Mouse (Mus musculus) spleen, adult 2 months (tissue): Measurements from ENCODE around the gene Olfr957.

ENCODE experiments used
- CTCF ChIP-seq: fragments of 200-500 bp; IDR thresholded peaks from 2 replicates; pipeline ENCODE4 v1.5.1; 2011; ENCODE audit warnings: mild to moderate bottlenecking, inconsistent platforms; ENCODE audit not compliant: insufficient read depth, insufficient read length, insufficient replicate concordance; ENCODE audit errors: extremely low read depth
- POLR2A ChIP-seq: fragments of 200-500 bp; IDR thresholded peaks from 2 replicates; pipeline ENCODE4 v1.6.1; 2011; ENCODE audit warnings: low read depth, low read length, inconsistent platforms

GRCm38 (mm10) chr9:39550806-39551205 is 35.2 kb upstream of the Olfr957 start:
- TF ChIP-seq POLR2A (no peak), CTCF (no peak)
